Mouse (Mus musculus) heart, embryonic 16.5 days (tissue): ENCODE results near the gene Kyat3. TPM values are rescaled to one million over a fixed set of nuclear protein-coding genes. Genes with fewer than 3 reads are reported as not detected.

Experiments used
- ATAC-seq: fragments of 200-750 bp; cut with Nextera tagmentation; replicated peaks from 2 replicates; pipeline ENCODE4 v1.8.0; 2017; ENCODE audit warnings: moderate number of reproducible peaks; ENCODE audit not compliant: insufficient read depth, low FRiP score; ENCODE audit errors: extremely low read depth
- H3K27ac ChIP-seq: fragments of 300-500 bp; sonication (generic); 2 replicates; pipeline ENCODE4 v1.5.1; 2014; ENCODE audit warnings: mild to moderate bottlenecking, low read length, control low read depth, moderate library complexity
- H3K27me3 ChIP-seq: fragments of 300-500 bp; sonication (generic); 2 replicates; pipeline ENCODE4 v1.6.1; 2014; ENCODE audit warnings: low read length, mixed read lengths; ENCODE audit not compliant: control insufficient read depth, insufficient read depth
- H3K36me3 ChIP-seq: fragments of 300-500 bp; sonication (generic); 2 replicates; pipeline ENCODE4 v1.6.1; 2014; ENCODE audit not compliant: control insufficient read depth, insufficient read depth
- H3K4me1 ChIP-seq: fragments of 300-500 bp; sonication (generic); 2 replicates; pipeline ENCODE4 v1.6.1; 2014; ENCODE audit warnings: low read length, mixed read lengths; ENCODE audit not compliant: control insufficient read depth, insufficient read depth
- H3K4me2 ChIP-seq: fragments of 300-500 bp; sonication (generic); 2 replicates; pipeline ENCODE4 v1.6.1; 2014; ENCODE audit warnings: low read depth, mild to moderate bottlenecking, control low read depth, low read length
- H3K4me3 ChIP-seq: fragments of 300-500 bp; sonication (generic); 2 replicates; pipeline ENCODE4 v1.5.1; 2014; ENCODE audit warnings: mild to moderate bottlenecking, control low read depth, low read length
- H3K9ac ChIP-seq: fragments of 300-500 bp; sonication (generic); 2 replicates; pipeline ENCODE4 v1.6.1; 2014; ENCODE audit warnings: low read length, control low read depth
- H3K9me3 ChIP-seq: fragments of 300-500 bp; sonication (generic); replicated peaks from 2 replicates; pipeline ENCODE4 v1.6.1; 2016; ENCODE audit warnings: low read length; ENCODE audit not compliant: control insufficient read depth
- WGBS: fragments of 180-500 bp; shearing (Covaris S2); extraction: QIAGEN DNeasy Blood & Tissue Kit; methylation state at CpG from one replicate; pipeline ENCODE4 v1.1.7; 2014; 5-methylcytosine and 5-hydroxymethylcytosine counted together
- polyA plus RNA-seq: library from polyadenylated mRNA; unstranded; fragments of >200 nt; fragmentation: Nextera tagmentation; extraction: Ambion mirVana; gene quantifications from 2 replicates; pipeline ENCODE4 v1.2.1, GENCODE M21; 2015

Kyat3 gene
- polyA plus RNA-seq, 1 experiment from 2014 or later: 15.6 TPM

DNA sequence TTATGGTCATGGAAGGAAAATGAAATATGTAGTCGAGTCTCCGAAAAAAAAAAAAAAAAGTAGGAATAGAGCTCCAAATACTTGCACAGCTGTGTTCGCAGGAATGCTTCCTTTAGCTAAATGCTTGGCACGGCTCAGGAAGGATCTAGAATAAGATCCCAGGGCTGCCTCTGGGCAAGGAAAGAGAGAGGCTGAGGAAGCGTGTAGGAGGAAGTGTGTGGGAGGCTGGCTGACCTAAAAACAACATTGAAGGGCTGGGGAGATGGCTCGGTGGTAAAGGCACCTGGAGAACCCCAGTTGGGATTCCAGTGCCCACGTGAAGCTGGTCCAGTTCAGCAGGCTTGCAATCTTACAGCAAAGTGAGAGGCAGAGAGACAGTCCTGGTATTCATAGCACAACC lies 40.0 kb downstream of the Kyat3 start:
- no peaks in the 10 kb centered on the region for H3K9me3 ChIP-seq
- no peak overlapping the region for H3K4me3 ChIP-seq
- 55% methylated on average over 7 of the region's 7 CpGs for WGBS
- H3K27me3 ChIP-seq: no peaks in the 10 kb centered on the region
- no peak overlapping the region for H3K27ac ChIP-seq
- H3K4me2 ChIP-seq: no peak overlapping the region
- H3K36me3 ChIP-seq: no peaks in the 10 kb centered on the region
- ATAC-seq: no peak
- H3K4me1 ChIP-seq: no peaks in the 10 kb centered on the region
- H3K9ac ChIP-seq: no peak overlapping the region

- Histone ChIP-seq H3K9ac (no peak overlapping the region), H3K4me2 (no peak overlapping the region), H3K9me3 (no peaks in the 10 kb centered on the region), H3K27me3 (no peaks in the 10 kb centered on the region), H3K4me3 (no peak overlapping the region), H3K36me3 (no peaks in the 10 kb centered on the region), H3K27ac (no peak overlapping the region), H3K4me1 (no peaks in the 10 kb centered on the region)
- no peak for ATAC-seq
- 59% methylated on average over 21 of the region's 21 CpGs for WGBS
These were observed 43.4 kb downstream of the Kyat3 start for GRCm38 (mm10) chr3:142743973-142744898.

DNA sequence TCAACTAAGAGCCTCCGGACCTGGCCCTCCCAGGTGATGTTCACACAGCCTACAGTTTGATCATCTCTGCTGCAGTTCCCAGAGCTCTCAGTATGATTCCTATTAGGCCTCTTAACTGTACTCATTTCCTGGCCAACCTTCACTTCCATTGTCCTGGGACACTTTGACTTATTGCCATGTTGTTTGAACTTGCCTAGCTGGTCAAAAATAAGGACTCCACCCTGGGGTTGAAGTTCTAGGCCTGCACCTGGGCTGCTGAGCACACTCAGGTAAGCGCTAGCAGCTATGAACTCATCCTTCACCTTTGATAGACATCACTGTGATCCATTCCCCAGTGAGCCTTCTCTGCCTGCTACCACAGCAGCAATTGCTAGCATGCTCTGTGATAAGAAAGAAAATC lies 44.2 kb downstream of the Kyat3 start:
- Histone ChIP-seq H3K4me1 (no peaks in the 10 kb centered on the region), H3K27me3 (no peaks in the 10 kb centered on the region), H3K36me3 (no peaks in the 10 kb centered on the region), H3K4me3 (no peak overlapping the region), H3K27ac (no peak overlapping the region), H3K4me2 (no peak overlapping the region), H3K9ac (no peak overlapping the region), H3K9me3 (no peaks in the 10 kb centered on the region)
- ATAC-seq: no peak
- 96% methylated on average over 2 of the region's 2 CpGs for WGBS

DNA sequence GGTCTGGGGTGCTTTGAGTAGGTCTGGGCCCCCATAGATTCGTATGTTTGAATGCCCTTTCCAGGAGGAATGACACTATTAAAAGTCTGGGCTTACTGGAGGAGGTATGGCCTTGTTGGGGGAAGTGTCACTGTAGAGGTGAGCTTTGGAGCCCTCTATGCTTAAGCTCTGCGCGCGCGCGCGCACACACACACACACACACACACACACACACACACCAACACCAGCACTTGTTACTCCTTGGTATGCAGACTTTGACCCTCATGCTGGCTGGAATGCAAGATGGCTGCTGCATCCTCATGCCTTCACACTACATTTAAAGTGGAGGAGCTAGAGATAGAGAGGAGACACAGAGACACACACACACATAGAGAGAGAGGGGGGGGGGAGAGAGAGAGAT lies 46.8 kb downstream of the Kyat3 start:
- H3K9ac ChIP-seq: no peak overlapping the region
- ATAC-seq: no peak
- WGBS: 92% methylated on average over 7 of the region's 7 CpGs

DNA sequence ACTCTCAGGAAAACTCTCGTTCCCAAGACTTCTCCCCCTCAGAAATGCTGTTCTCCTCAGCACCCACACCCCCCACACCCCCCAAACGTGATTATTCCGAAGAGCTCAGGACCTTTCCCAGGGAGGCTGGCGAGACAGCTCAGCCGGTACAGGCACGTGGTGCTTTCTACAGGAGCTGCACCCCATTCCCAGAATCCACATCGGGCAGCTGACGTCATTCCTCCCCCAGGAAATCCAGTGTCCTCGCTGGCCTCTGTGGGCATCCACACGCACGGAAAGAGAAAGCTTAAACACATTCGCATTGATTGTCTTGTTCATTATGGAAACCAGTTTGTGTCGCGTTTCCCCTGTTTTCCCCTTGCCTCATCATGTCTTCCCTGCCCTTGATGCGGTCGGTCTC lies 48.3 kb downstream of the Kyat3 start:
- Histone ChIP-seq H3K27ac (no peak overlapping the region), H3K4me1 (no peaks in the 10 kb centered on the region), H3K4me2 (no peak overlapping the region), H3K9ac (no peak overlapping the region), H3K9me3 (no peaks in the 10 kb centered on the region), H3K36me3 (no peaks in the 10 kb centered on the region), H3K4me3 (no peak overlapping the region), H3K27me3 (no peaks in the 10 kb centered on the region)
- 80% methylated on average over 16 of the region's 16 CpGs for WGBS
- ATAC-seq: no peak

More for the DNA sequence above, 46.8 kb downstream of the Kyat3 start:
- no peak overlapping the region for H3K4me2 ChIP-seq
- no peaks in the 10 kb centered on the region for H3K36me3 ChIP-seq
- no peaks in the 10 kb centered on the region for H3K27me3 ChIP-seq
- no peak overlapping the region for H3K27ac ChIP-seq
- H3K4me1 ChIP-seq: no peaks in the 10 kb centered on the region
- no peaks in the 10 kb centered on the region for H3K9me3 ChIP-seq
- no peak overlapping the region for H3K4me3 ChIP-seq

DNA sequence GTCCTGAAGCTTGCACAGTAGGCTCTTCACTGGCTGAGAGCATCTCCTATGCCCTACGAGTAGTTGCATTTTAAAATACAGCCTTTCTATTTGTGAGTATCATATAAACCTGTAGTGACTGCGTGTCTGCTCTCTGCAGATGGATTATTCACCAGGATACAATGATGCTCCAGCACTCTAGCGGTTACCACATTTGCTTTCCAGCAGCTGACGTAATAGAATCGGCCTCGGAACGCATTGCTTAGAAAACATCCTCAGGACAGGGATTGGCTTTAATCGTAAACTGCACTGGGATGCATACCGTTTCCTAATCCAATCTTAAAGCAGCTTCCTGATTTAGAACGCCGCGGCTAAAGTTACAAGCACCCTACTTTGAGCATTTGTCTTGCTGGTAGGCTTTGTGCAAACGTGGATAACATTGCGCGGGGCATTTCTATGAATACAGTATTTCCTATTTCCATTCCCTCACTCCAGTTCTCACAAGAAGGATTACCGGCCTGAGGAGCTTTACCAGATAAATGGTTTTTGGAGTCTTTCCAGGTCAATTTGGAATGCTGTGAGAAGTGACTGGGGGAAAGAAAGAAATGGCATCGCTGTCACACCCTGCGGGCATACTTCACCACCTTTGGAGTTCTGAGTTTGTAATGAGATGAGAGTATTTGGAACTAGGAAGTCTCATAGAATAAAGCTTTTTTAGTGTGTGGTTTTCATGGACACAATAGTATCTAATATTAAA lies 54.4 kb downstream of the Kyat3 start:
- Histone ChIP-seq H3K36me3 (no peaks in the 10 kb centered on the region), H3K27ac (no peak overlapping the region), H3K9ac (no peak overlapping the region), H3K9me3 (no peaks in the 10 kb centered on the region), H3K27me3 (no peaks in the 10 kb centered on the region), H3K4me2 (peak overlapping the region; percentile 8; the same call in 1 of the 2 replicates), H3K4me1 (peaks cover 13% of the 10 kb centered on the region), H3K4me3 (no peak overlapping the region)
- 67% methylated on average over 18 of the region's 18 CpGs for WGBS
- ATAC-seq: no peak

GRCm38 (mm10) chr3:142757841-142758240 lies 57.0 kb downstream of the Kyat3 start:
- Histone ChIP-seq H3K4me3 (peak overlapping the region; percentile 21; the same call in 1 of the 2 replicates), H3K27ac (no peak overlapping the region)

DNA sequence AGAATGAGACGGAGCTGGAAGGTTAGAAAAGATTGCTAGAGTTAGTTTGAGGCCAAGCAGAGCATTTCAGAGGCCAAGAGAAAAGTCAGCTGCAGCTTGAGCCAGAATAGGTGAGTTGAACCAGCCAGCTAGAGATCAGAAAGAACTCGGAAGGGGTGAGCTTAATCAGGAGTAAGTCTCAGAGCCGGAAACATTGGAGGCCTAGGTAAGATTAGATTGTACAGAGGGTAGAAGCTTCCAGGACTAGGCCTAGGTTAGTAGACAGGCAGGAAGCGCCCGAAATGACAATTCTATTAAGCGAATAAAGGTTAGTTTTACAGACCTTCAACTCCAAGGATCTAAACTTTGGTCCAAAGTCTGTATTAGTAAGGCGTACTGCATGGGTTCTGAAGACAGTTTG lies 57.7 kb downstream of the Kyat3 start:
- peak overlapping the region; percentile 57; the same call in 1 of the 2 replicates for H3K4me2 ChIP-seq
- H3K27me3 ChIP-seq: no peaks in the 10 kb centered on the region
- H3K27ac ChIP-seq: no peak overlapping the region
- H3K4me3 ChIP-seq: no peak overlapping the region
- no peaks in the 10 kb centered on the region for H3K36me3 ChIP-seq
- no peaks in the 10 kb centered on the region for H3K9me3 ChIP-seq
- H3K9ac ChIP-seq: no peak overlapping the region
- 73% methylated on average over 7 of the region's 7 CpGs for WGBS
- peaks cover 13% of the 10 kb centered on the region for H3K4me1 ChIP-seq
- no peak for ATAC-seq

More at GRCm38 (mm10) chr3:142757841-142758240, 57.0 kb downstream of the Kyat3 start:
- Histone ChIP-seq H3K9me3 (no peaks in the 10 kb centered on the region), H3K27me3 (no peaks in the 10 kb centered on the region), H3K4me1 (peaks cover 13% of the 10 kb centered on the region), H3K4me2 (peak overlapping the region; percentile 57), H3K36me3 (no peaks in the 10 kb centered on the region), H3K9ac (no peak overlapping the region)
- peak; percentile 80 for ATAC-seq
- WGBS: 13% methylated on average over 12 of the region's 12 CpGs

- Histone ChIP-seq H3K9me3 (no peaks in the 10 kb centered on the region), H3K36me3 (no peaks in the 10 kb centered on the region), H3K9ac (no peak overlapping the region), H3K27ac (no peak overlapping the region), H3K27me3 (no peaks in the 10 kb centered on the region), H3K4me2 (no peak overlapping the region), H3K4me1 (peaks cover 14% of the 10 kb centered on the region), H3K4me3 (no peak overlapping the region)
- no peak for ATAC-seq
- WGBS: 78% methylated on average over 6 of the region's 6 CpGs
These were observed 59.5 kb downstream of the Kyat3 start for GRCm38 (mm10) chr3:142760356-142760755.
